Mouse (Mus musculus) adrenal gland, postnatal 25 days (tissue): ENCODE data around the gene AY074887. TPM values are rescaled to one million over a fixed set of nuclear protein-coding genes. Genes with fewer than 3 reads are reported as not detected.
"Not testable (repeated sequence)": the region's sequence is repeated elsewhere in the genome, so short reads cannot be mapped to it uniquely, and the experiment has no call there.

Experiments used
- DNase-seq: peaks from one replicate; pipeline ENCODE4 v3.0.0; 2021; ENCODE audit warnings: mixed read lengths
- long read RNA-seq: library from polyadenylated mRNA; stranded (forward); transcript quantifications from one replicate; pipeline ENCODE4 v2.0.0, GENCODE M21; 2021
- total RNA-seq: library from RNA; stranded (reverse); gene quantifications from 2 replicates; pipeline ENCODE4 v1.2.3, GENCODE M21; 2021

The AY074887 gene
- not detected in 2 replicates for total RNA-seq
- long read RNA-seq: 0 reads

GRCm38 (mm10) chr9:54950575-54951321 is at the start of gene AY074887, which contains the start of gene Psma4:
Gene AY074887 (minus strand): TSS chr9:54950998.
Gene Psma4 (plus strand): TSS chr9:54950790.
- peak; percentile 94 for DNase-seq

DNA sequence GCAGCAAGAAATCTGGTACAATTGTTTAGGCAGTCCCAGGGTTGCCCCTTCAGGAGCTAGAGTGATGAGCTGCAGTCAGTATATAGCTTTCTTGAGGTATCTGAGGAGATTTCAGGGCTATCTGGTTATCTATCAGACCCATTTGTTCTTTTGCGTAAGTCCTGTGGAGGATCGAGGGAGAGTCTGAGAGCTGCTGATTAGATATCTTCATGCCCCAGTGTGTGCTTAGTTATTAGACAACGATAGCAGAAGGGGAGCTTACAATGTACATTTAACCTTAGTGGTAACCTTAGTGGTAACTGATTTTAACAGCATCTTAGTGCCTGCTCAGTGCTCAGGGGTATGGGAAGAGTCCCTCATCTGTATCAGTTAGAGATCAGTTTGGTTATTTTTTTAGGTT is 44.8 kb upstream of the AY074887 start:
- DNase-seq: no peak

GRCm38 (mm10) chr9:54994381-54994780 is 43.6 kb upstream of the AY074887 start:
- DNase-seq: no peak

DNA sequence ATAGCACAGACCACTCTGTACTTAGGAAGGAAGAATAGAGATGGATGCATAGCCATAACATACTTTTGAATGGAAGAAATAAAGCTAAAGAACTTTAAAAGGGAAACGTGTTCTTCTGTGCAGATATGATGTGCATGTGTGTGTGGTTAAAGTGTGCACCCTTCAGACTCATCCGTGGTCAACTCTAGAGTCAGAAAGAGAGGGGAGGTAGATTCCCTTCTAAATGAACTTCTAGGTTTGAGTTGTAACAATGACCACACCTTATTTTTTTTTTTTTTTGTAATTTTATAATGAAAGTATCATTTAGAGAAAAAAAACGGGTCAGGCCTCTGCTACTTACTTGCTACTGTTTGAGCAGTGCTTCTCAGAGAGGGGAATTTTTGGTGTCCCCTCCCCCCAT is 39.6 kb upstream of the AY074887 start:
- no peak for DNase-seq

GRCm38 (mm10) chr9:54982401-54982800 is 31.6 kb upstream of the AY074887 start:
- no peak for DNase-seq

DNA sequence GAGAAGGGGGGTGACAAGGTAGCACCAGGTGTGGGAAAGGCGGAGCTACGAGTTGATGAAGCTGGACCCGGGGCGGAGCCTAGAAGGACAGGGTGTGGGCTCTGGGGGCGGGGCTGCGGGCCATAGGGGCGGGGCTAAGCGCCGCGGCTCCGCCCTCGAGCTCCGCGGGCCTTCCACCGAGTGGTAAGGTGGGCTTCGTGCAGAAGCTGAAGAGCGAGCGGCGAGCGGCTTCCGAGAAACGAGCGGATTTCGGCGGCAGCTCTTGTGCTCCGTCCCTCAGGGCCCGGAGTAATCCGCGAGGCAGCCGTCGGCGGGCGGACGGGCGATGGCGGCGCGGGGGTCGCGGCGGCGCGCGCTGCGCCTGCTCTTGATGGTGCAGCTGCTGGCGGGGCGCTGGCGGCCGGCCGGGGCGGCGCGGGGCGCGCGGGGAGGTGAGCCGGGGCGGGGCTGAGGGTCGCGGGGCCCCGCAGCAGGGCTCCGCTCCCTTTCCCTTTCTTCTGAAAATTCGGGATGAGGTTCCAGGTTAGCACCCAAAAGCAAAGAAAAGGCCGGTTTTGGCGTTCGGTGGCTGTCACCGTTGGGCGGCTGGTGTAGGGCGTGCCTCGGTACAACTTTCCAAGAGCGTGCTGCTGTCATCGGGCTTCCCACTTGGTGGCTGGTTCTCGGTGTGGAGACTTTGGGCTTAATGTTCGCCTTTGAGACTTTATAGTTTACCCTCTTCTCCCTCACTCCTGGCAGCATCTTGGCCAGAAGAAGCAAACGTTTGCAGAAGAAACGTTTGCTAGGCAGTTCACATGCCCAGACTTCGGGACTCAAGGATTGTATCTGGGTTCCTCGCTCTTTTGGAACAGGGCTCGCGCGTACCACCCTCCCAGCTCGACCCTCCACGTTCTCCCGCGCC is 30.7 kb upstream of the AY074887 start:
- DNase-seq: peak; percentile 33

GRCm38 (mm10) chr9:54980674-54981073 is 29.9 kb upstream of the AY074887 start, which contains the start of gene Chrna5:
Gene Chrna5 (plus strand): TSS chr9:54980880.
- no peak for DNase-seq

DNA sequence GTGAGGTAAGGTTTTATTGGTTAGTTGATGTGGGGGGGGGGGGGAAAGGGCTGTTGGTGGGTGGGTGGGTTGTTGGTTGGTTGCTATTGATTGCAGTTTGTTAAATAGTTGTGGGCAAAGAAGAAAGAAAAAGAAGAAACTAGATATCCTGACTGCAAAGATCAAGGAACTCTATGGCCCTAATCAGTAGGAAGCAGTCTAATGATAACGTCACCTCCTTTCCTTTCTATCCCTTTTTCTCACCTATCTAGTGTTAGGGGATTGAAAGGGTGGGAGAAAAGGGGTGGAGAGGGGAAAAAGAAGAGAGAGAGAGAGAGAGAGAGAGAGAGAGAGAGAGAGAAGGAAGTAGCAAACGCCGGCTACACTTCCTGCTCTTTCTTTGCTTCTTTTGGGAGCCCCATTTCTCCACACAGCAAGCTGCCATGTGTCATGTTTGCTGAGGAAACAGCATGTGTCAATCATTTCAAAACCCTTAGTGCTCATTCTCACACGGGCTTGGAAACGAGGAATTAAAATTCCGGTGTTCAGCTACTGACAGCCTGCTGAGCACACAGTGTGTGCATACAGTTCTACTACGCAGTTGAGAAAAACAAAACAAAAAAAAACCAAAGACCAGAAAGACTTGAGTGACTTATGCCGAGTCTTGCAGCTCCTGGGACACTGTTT is 19.3 kb upstream of the AY074887 start:
- DNase-seq: no peak

GRCm38 (mm10) chr9:54963669-54964068 is 12.9 kb upstream of the AY074887 start:
- DNase-seq: no peak

- no peak for DNase-seq
Observed at GRCm38 (mm10) chr9:54961059-54961458, 10.3 kb upstream of the AY074887 start.

DNA sequence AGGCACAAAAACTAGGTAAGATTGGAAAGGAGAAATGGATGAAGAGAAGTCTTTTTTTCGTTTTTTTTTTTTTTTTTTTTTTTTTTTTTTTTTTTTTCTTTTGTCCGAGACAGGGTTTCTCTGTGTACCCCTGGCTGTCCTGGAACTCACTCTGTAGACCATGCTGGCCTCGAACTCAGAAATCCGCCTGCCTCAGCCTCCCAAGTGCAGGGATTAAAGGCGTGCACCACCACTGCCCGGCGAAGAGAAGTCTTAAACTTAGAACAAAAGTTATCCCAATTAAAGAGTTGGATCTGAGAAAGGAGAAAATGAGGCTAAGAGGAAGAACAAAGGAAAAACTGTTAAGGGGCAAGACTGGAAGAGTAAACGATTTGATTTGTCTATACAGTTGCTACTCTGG is 636 bp downstream of the AY074887 start:
- not testable (repeated sequence) for DNase-seq

- DNase-seq: no peak
Observed at GRCm38 (mm10) chr9:54949465-54949864, 1.3 kb downstream of the AY074887 start.

- DNase-seq: no peak
Observed at GRCm38 (mm10) chr9:54946256-54946655, 4.5 kb downstream of the AY074887 start.

DNA sequence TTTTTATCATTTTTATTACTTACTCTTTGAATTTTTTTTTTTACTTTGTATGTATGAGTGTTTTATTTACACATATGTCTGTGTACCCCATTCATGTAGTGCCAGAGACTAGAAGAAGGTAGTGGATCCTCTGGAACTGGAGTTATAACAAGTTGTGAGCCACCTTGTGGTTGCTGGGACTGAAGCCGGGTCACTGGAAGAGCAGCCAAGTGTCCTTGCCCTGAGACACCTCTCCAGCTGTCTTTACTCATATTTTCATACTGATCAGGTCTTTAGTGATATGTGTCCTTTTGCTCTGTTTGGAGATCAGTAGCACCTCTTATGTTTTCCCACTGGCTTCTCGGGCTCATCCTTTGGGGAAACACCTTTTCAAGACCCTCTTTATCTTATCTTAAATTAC is 6.3 kb downstream of the AY074887 start:
- no peak for DNase-seq

GRCm38 (mm10) chr9:54942071-54942470 is 8.7 kb downstream of the AY074887 start:
- DNase-seq: no peak

DNA sequence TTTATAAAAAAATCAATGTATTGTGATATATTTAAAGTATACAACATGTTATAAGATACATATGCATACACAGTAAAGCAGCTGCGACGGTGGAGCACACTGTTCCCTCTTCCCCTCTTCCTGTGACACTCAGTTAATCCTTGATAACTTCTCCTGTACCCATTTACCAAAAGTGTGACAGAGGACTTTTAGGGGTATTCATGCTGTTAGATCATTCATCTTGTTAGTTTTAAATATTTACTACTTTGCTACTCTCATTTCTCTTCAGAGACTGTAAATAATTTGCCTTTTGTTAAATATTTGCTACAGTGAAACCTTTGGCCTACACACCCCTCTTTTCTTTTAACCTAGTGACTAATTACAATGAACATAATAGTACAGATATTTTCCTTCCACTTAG is 18.4 kb downstream of the AY074887 start:
- no peak for DNase-seq

DNA sequence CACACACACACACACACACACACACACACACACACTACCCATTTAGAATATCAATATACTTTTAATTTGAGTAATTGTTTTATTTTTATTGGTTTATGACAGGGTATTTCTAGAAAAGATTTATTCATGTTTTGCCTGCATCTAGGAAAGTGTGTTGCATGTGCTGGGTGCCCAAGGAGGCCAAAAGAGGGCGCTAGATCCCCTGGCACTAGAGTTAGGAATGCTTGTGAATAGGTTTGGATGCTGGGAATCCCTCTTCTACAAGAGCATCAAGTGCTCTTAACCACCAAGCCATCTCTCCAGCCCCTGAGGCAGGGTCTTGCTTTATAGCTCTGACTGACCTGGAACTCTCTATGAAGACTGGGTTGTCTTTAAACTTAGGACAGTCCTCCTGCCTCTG is 19.0 kb downstream of the AY074887 start:
- no peak for DNase-seq

- no peak for DNase-seq
Observed at GRCm38 (mm10) chr9:54930741-54931140, 20.1 kb downstream of the AY074887 start.

GRCm38 (mm10) chr9:54919946-54920345 is 30.9 kb downstream of the AY074887 start:
- no peak for DNase-seq

- no peak for DNase-seq
Observed at GRCm38 (mm10) chr9:54918781-54919180, 32.0 kb downstream of the AY074887 start.

DNA sequence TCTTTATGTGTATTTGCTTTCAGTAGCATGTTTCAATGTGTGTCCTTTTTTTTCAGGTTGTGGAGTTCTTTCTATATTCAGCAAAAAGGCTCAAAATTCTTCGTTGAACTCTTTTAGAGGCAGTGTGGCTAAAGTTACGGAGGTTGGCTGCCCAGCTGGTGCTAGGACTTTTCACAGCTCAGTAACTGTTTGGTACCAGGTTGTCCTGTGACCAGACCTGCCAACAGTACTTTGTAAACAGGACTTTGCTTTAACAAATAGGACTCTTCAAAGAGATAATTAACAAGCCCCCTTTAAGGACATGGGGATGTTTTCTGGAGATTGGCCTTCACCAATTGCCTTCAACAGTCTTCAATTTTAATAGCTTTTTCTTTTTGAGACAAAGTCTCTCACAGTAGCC is 32.6 kb downstream of the AY074887 start:
- no peak for DNase-seq

DNA sequence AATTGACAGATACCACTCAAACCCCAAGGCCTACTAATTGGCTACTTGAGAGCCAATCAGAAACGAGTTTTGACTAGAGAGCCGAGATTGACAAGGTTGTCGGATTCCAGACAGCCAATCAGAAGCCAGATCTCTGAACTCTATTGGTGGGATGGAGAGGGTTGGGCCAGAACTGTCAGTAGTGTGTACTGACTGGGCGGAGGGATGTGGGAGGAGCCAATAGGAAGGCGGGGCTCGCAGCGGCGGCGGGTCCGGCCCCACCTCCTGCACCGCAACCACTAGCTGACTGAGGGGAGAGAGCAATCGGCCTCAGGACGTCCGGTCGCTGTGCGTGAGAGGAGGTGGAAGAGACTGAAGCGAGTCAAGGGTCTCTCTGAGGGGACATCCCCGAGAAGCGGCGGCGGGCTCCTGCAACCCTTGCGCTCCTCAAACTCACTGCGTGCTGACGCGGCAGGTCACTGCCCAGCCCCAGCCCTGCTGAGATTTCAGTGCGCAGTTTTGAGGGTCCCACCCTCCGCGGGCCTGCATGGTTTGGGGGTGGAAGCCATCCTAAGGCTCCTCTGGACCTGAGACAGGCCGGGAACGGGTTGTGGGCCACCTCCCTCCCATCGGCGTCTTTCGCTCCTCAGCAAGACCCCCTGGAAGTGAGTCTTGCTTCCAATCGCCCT is 33.7 kb downstream of the AY074887 start, which contains the start of gene Hykk:
TSS of gene Hykk (plus strand) at position 274 of the 668 bp plus-strand sequence.
- DNase-seq: peak; percentile 81
